Mouse (Mus musculus) kidney, adult 9 months (tissue): Measurements from ENCODE around the gene Il4i1.
"Not testable (repeated sequence)": the region's sequence is repeated elsewhere in the genome, so short reads cannot be mapped to it uniquely, and the experiment has no call there.

Experiments used
- DNase-seq: peaks from one replicate; pipeline ENCODE4 v3.0.0; 2022

Gene Il4i1

GRCm38 (mm10) chr7:44864595-44865542 lies 48.7 kb downstream of the Il4i1 start:
- no peak for DNase-seq

- peak; percentile 76 for DNase-seq
Measured at GRCm38 (mm10) chr7:44866276-44867009, 50.3 kb downstream of the Il4i1 start.

GRCm38 (mm10) chr7:44867010-44867702 lies 51.0 kb downstream of the Il4i1 start:
- DNase-seq, result no peak

- DNase-seq, result no peak
Measured at GRCm38 (mm10) chr7:44867802-44868201, 51.6 kb downstream of the Il4i1 start.

GRCm38 (mm10) chr7:44868465-44868864 lies 52.3 kb downstream of the Il4i1 start:
- no peak for DNase-seq

- peak; percentile 63 for DNase-seq
Measured at GRCm38 (mm10) chr7:44868919-44869696, 52.9 kb downstream of the Il4i1 start.

GRCm38 (mm10) chr7:44869697-44870528 lies 53.7 kb downstream of the Il4i1 start, which contains the start of gene Ptov1:
TSS of gene Ptov1 (minus strand) at chr7:44869788.
- DNase-seq, result peak; percentile 98

GRCm38 (mm10) chr7:44870614-44871013 lies 54.4 kb downstream of the Il4i1 start:
- no peak for DNase-seq

- DNase-seq, result no peak
Measured at GRCm38 (mm10) chr7:44871181-44871580, 55.0 kb downstream of the Il4i1 start.

GRCm38 (mm10) chr7:44871774-44872173 lies 55.6 kb downstream of the Il4i1 start:
- not testable (repeated sequence) for DNase-seq

- DNase-seq, result no peak
Measured at GRCm38 (mm10) chr7:44877833-44878232, 61.6 kb downstream of the Il4i1 start.

GRCm38 (mm10) chr7:44883036-44883435 lies 66.8 kb downstream of the Il4i1 start:
- DNase-seq, result no peak

GRCm38 (mm10) chr7:44884637-44885036 lies 68.5 kb downstream of the Il4i1 start:
- DNase-seq, result no peak

GRCm38 (mm10) chr7:44886964-44887363 lies 70.8 kb downstream of the Il4i1 start:
- no peak for DNase-seq

- DNase-seq, result no peak
Measured at GRCm38 (mm10) chr7:44888256-44889105, 72.3 kb downstream of the Il4i1 start.

- DNase-seq, result no peak
Measured at GRCm38 (mm10) chr7:44890180-44890579, 74.0 kb downstream of the Il4i1 start.
